Mouse (Mus musculus) layer of hippocampus, adult 9-10 months (tissue): ENCODE measurements around the gene Ndrg2.

Experiments
- DNase-seq: peaks from one replicate; pipeline ENCODE4 v3.0.0; 2022; ENCODE audit warnings: low spot score

Ndrg2 gene

GRCm38 (mm10) chr14:51913062-51913959, 647 bp downstream of the Ndrg2 start:
- DNase-seq = no peak

- no peak for DNase-seq
These were observed 1.4 kb downstream of the Ndrg2 start for GRCm38 (mm10) chr14:51912391-51913061.

- DNase-seq = no peak
These were observed 2.7 kb downstream of the Ndrg2 start for GRCm38 (mm10) chr14:51911301-51911700.

- DNase-seq = no peak
These were observed 7.9 kb downstream of the Ndrg2 start for GRCm38 (mm10) chr14:51906102-51906501.

- no peak for DNase-seq
These were observed 9.3 kb downstream of the Ndrg2 start for GRCm38 (mm10) chr14:51904706-51905105.

- DNase-seq = no peak
These were observed 10.2 kb downstream of the Ndrg2 start for GRCm38 (mm10) chr14:51903782-51904181.

GRCm38 (mm10) chr14:51902806-51903710, 10.9 kb downstream of the Ndrg2 start:
- DNase-seq = no peak

- no peak for DNase-seq
These were observed 14.6 kb downstream of the Ndrg2 start for GRCm38 (mm10) chr14:51899351-51899750.

- DNase-seq = no peak
These were observed 17.3 kb downstream of the Ndrg2 start for GRCm38 (mm10) chr14:51896539-51897170.

- DNase-seq = no peak
These were observed 17.9 kb downstream of the Ndrg2 start for GRCm38 (mm10) chr14:51896019-51896418.

- no peak for DNase-seq
These were observed 18.9 kb downstream of the Ndrg2 start for GRCm38 (mm10) chr14:51895071-51895470.

- no peak for DNase-seq
These were observed 20.1 kb downstream of the Ndrg2 start for GRCm38 (mm10) chr14:51893809-51894208.

GRCm38 (mm10) chr14:51893094-51893794, 20.7 kb downstream of the Ndrg2 start:
- no peak for DNase-seq

- DNase-seq = no peak
These were observed 21.6 kb downstream of the Ndrg2 start, which contains the start of gene Slc39a2 for GRCm38 (mm10) chr14:51892191-51892939. Gene Slc39a2, plus strand, starts transcription at chr14:51892889.

- DNase-seq = no peak
These were observed 24.1 kb downstream of the Ndrg2 start for GRCm38 (mm10) chr14:51889833-51890232.

- no peak for DNase-seq
These were observed 27.9 kb downstream of the Ndrg2 start for GRCm38 (mm10) chr14:51886051-51886450.

- peak; percentile 89 for DNase-seq
These were observed 29.2 kb downstream of the Ndrg2 start, which contains the start of gene Mettl17 for GRCm38 (mm10) chr14:51884598-51885331. Gene Mettl17, plus strand, starts transcription at chr14:51884842.

- no peak for DNase-seq
These were observed 29.9 kb downstream of the Ndrg2 start for GRCm38 (mm10) chr14:51884031-51884544.

GRCm38 (mm10) chr14:51883527-51884030, 30.4 kb downstream of the Ndrg2 start:
- peak; percentile 62 for DNase-seq
